Mouse (Mus musculus) spleen, postnatal 10 days (tissue): ENCODE measurements around the gene Fgfr2.

ENCODE experiments used
- DNase-seq, 2 experiments: peaks; one replicate each; pipeline ENCODE4 v3.0.0; 2021 to 2022; ENCODE audit warnings: low spot score in 2 of 2

Gene Fgfr2

GRCm38 (mm10) chr7:130577388-130578003 is 2545.7 kb downstream of the Fgfr2 start, which contains the start of gene Tacc2:
Gene Tacc2, plus strand, starts transcription at chr7:130577438.
- DNase-seq: no peak

GRCm38 (mm10) chr7:130576981-130577380 is 2546.2 kb downstream of the Fgfr2 start:
- DNase-seq: no peak

- no peak for DNase-seq
Observed at GRCm38 (mm10) chr7:130574211-130574991, 2548.7 kb downstream of the Fgfr2 start.

- no peak for DNase-seq
Observed at GRCm38 (mm10) chr7:130573746-130574145, 2549.4 kb downstream of the Fgfr2 start.

GRCm38 (mm10) chr7:130572821-130573220 is 2550.3 kb downstream of the Fgfr2 start, which contains the start of gene Nsmce4a:
Gene Nsmce4a, minus strand, starts transcription at chr7:130573118.
- no peak for DNase-seq

GRCm38 (mm10) chr7:130570472-130570871 is 2552.7 kb downstream of the Fgfr2 start:
- no peak for DNase-seq

GRCm38 (mm10) chr7:130568783-130569436 is 2554.2 kb downstream of the Fgfr2 start:
- no peak for DNase-seq

- no peak for DNase-seq
Observed at GRCm38 (mm10) chr7:130564596-130564995, 2558.6 kb downstream of the Fgfr2 start.

GRCm38 (mm10) chr7:130563880-130564279 is 2559.3 kb downstream of the Fgfr2 start:
- DNase-seq: no peak

- no peak for DNase-seq
Observed at GRCm38 (mm10) chr7:130563276-130563675, 2559.9 kb downstream of the Fgfr2 start.

GRCm38 (mm10) chr7:130560933-130561332 is 2562.2 kb downstream of the Fgfr2 start:
- DNase-seq: no peak

GRCm38 (mm10) chr7:130558592-130558991 is 2564.6 kb downstream of the Fgfr2 start:
- no peak for DNase-seq

- no peak for DNase-seq
Observed at GRCm38 (mm10) chr7:130555597-130555996, 2567.6 kb downstream of the Fgfr2 start.

- no peak for DNase-seq
Observed at GRCm38 (mm10) chr7:130553321-130553720, 2569.8 kb downstream of the Fgfr2 start.

GRCm38 (mm10) chr7:130552780-130553179 is 2570.4 kb downstream of the Fgfr2 start:
- no peak for DNase-seq

GRCm38 (mm10) chr7:130547635-130548175 is 2575.4 kb downstream of the Fgfr2 start:
- peak in 1 of 2 experiments; percentile 25 for DNase-seq

- DNase-seq: peak; percentile 89 to 95
Observed at GRCm38 (mm10) chr7:130546791-130547484, 2576.2 kb downstream of the Fgfr2 start.

GRCm38 (mm10) chr7:130546421-130546790 is 2576.7 kb downstream of the Fgfr2 start:
- DNase-seq: no peak

- DNase-seq: no peak
Observed at GRCm38 (mm10) chr7:130545893-130546292, 2577.3 kb downstream of the Fgfr2 start.

GRCm38 (mm10) chr7:130545401-130545800 is 2577.7 kb downstream of the Fgfr2 start:
- DNase-seq: no peak

- no peak for DNase-seq
Observed at GRCm38 (mm10) chr7:130543181-130543580, 2580.0 kb downstream of the Fgfr2 start.

- no peak for DNase-seq
Observed at GRCm38 (mm10) chr7:130540176-130540575, 2583.0 kb downstream of the Fgfr2 start.
